Mouse (Mus musculus): ENCODE data around the gene Kifc5b. TPM values are rescaled to one million over a fixed set of nuclear protein-coding genes. Genes with fewer than 3 reads are reported as not detected.
"Not testable (repeated sequence)": the region's sequence is repeated elsewhere in the genome, so short reads cannot be mapped to it uniquely, and the experiment has no call there.

Gene Kifc5b
- polyA plus RNA-seq, 1 experiment from 2014 or later: 6.8 TPM

- ATAC-seq; H3K4me2 ChIP-seq (ENCODE audit: low read length); H3K36me3 ChIP-seq (ENCODE audit: control insufficient read depth, insufficient read depth); H3K27me3 ChIP-seq (replicated peaks; ENCODE audit: control insufficient read depth, insufficient read depth, low read length); H3K27ac ChIP-seq (ENCODE audit: low read length); H3K9me3 ChIP-seq (ENCODE audit: control insufficient read depth, low read length); H3K4me1 ChIP-seq (replicated peaks; ENCODE audit: control insufficient read depth, insufficient read depth, low read length); H3K9ac ChIP-seq (replicated peaks; ENCODE audit: low read depth, low read length); H3K4me3 ChIP-seq (replicated peaks; ENCODE audit: low read length): not testable (repeated sequence)
- WGBS: 50% methylated on average over 14 of the region's 15 CpGs
Observed at GRCm38 (mm10) chr17:26907506-26907905, 9.4 kb upstream of the Kifc5b start.

- Histone ChIP-seq H3K4me1 (replicated peaks; ENCODE audit: control insufficient read depth, insufficient read depth, low read length) (peaks cover 7% of the 10 kb centered on the region), H3K4me3 (replicated peaks; ENCODE audit: low read length) (no peak overlapping the region), H3K36me3 (ENCODE audit: control insufficient read depth, insufficient read depth) (no peaks in the 10 kb centered on the region), H3K27me3 (replicated peaks; ENCODE audit: control insufficient read depth, insufficient read depth, low read length) (no peaks in the 10 kb centered on the region), H3K9ac (replicated peaks; ENCODE audit: low read depth, low read length) (no peak overlapping the region), H3K9me3 (ENCODE audit: control insufficient read depth, low read length) (no peaks in the 10 kb centered on the region), H3K4me2 (ENCODE audit: low read length) (no peak overlapping the region), H3K27ac (ENCODE audit: low read length) (no peak overlapping the region)
- ATAC-seq: no peak
- WGBS: 59% methylated on average over 1 of the region's 1 CpGs
Observed at GRCm38 (mm10) chr17:26915248-26915647, 1.6 kb upstream of the Kifc5b start.

DNA sequence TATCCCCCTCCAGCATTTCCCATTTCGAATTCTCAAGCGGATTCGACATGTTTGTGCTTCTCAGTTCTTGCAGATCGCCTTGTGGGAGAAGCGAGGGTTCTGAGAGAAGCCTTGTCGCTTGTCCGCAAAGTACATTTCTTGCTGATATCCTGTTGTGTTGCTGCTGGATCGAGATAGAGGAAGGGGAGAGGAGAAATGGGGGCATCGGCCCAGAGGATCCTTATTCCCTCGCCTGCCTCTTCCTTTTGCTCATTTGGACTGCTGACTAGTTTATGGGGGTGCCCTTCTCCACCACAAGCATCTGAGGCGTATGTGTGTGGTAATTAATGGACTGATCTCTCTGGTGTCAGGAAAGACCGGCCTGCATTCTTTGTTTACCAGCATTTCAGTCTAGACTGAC, 669 bp downstream of the Kifc5b start:
- not testable (repeated sequence) for H3K27ac ChIP-seq (ENCODE audit: low read length); H3K4me1 ChIP-seq (replicated peaks; ENCODE audit: control insufficient read depth, insufficient read depth, low read length); H3K27me3 ChIP-seq (replicated peaks; ENCODE audit: control insufficient read depth, insufficient read depth, low read length); H3K9me3 ChIP-seq (ENCODE audit: control insufficient read depth, low read length); H3K36me3 ChIP-seq (ENCODE audit: control insufficient read depth, insufficient read depth); ATAC-seq
- Histone ChIP-seq H3K4me3 (replicated peaks; ENCODE audit: low read length) (peak overlapping the region; percentile 55), H3K4me2 (ENCODE audit: low read length) (peak overlapping the region; percentile 67), H3K9ac (replicated peaks; ENCODE audit: low read depth, low read length) (peak overlapping the region; percentile 54)
- WGBS: under 1% methylated on average over 12 of the region's 12 CpGs

DNA sequence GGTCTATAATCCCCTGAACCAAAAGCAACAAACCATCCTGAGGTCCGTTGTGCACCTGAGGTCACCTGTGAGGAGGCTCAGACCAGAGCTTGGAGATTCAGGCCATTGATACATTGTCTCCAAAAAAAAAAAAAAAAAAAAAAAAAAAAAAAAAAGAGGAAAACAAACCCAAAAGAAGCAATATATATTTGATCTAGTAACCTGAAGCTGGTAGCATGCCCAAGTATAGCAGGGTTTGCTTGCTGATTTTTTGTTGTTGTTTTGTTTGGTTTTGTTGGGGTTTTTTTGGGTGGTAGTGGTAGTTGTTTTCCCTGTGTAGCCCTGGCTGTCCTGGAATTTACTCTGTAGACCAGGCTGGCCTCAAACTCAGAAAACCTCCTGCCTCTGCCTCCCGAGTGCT, 1.5 kb downstream of the Kifc5b start:
- Histone ChIP-seq H3K4me2 (ENCODE audit: low read length) (0 out of 2 replicates have a peak overlapping the region, but pooled peaks have one; percentile 26), H3K9me3 (ENCODE audit: control insufficient read depth, low read length) (no peaks in the 10 kb centered on the region), H3K9ac (replicated peaks; ENCODE audit: low read depth, low read length) (no peak overlapping the region), H3K4me3 (replicated peaks; ENCODE audit: low read length) (0 out of 2 replicates have a peak overlapping the region, but pooled peaks have one; percentile 5), H3K27ac (ENCODE audit: low read length) (no peak overlapping the region), H3K4me1 (replicated peaks; ENCODE audit: control insufficient read depth, insufficient read depth, low read length) (peaks cover 7% of the 10 kb centered on the region), H3K36me3 (ENCODE audit: control insufficient read depth, insufficient read depth) (no peaks in the 10 kb centered on the region), H3K27me3 (replicated peaks; ENCODE audit: control insufficient read depth, insufficient read depth, low read length) (no peaks in the 10 kb centered on the region)
- WGBS: 74% methylated on average over 2 of the region's 2 CpGs
- no peak for ATAC-seq

DNA sequence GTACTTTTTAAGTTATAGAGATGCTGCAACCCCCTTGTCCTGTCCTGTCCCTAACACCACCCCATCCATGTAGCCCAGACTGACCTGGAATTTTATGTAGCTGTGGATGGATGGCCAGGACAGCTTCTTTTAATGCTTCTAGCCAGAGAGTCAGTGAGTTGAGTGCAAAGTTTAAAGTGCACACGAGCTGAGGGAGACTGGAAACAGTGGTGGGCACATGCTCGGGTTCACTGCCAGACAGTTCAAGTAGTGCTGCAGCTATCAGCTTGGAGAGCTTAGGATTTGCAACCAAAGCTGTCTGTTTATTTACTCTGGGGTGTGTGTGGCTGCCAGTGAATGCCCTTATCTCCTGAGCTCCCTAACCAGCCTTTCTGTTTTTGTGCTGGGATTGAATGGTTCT, 2.6 kb downstream of the Kifc5b start:
- not testable (repeated sequence) for H3K4me3 ChIP-seq (replicated peaks; ENCODE audit: low read length); H3K4me2 ChIP-seq (ENCODE audit: low read length); H3K36me3 ChIP-seq (ENCODE audit: control insufficient read depth, insufficient read depth); H3K9ac ChIP-seq (replicated peaks; ENCODE audit: low read depth, low read length); H3K27ac ChIP-seq (ENCODE audit: low read length); H3K27me3 ChIP-seq (replicated peaks; ENCODE audit: control insufficient read depth, insufficient read depth, low read length); H3K9me3 ChIP-seq (ENCODE audit: control insufficient read depth, low read length); ATAC-seq; H3K4me1 ChIP-seq (replicated peaks; ENCODE audit: control insufficient read depth, insufficient read depth, low read length)
- 89% methylated on average over 2 of the region's 2 CpGs for WGBS

DNA sequence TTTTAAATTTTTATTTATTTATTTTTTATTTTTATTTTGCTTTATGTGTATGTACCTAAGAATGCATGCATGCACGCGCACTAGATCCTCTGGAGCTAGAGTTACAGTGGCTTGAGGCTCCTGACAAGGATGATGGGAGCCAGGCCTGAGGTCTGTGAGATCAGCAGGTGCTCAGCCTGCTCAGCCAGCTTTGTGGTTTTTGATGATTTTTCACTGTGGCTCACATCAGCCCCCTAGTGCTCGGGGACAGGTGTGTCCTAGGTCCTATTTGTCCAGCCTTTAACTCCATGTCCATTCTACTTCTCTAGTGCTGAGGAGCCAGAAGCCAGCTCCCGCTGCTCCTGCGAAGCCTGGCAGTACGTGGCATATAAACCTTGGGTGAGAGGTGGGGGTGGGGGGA, 5.5 kb downstream of the Kifc5b start:
- H3K4me1 ChIP-seq (replicated peaks; ENCODE audit: control insufficient read depth, insufficient read depth, low read length); H3K27ac ChIP-seq (ENCODE audit: low read length); H3K27me3 ChIP-seq (replicated peaks; ENCODE audit: control insufficient read depth, insufficient read depth, low read length); H3K9me3 ChIP-seq (ENCODE audit: control insufficient read depth, low read length); H3K36me3 ChIP-seq (ENCODE audit: control insufficient read depth, insufficient read depth); H3K4me2 ChIP-seq (ENCODE audit: low read length); H3K4me3 ChIP-seq (replicated peaks; ENCODE audit: low read length); ATAC-seq; H3K9ac ChIP-seq (replicated peaks; ENCODE audit: low read depth, low read length): not testable (repeated sequence)
- WGBS: 95% methylated on average over 5 of the region's 6 CpGs

- H3K4me1 ChIP-seq (replicated peaks; ENCODE audit: control insufficient read depth, insufficient read depth, low read length); H3K27ac ChIP-seq (ENCODE audit: low read length); H3K4me3 ChIP-seq (replicated peaks; ENCODE audit: low read length); H3K27me3 ChIP-seq (replicated peaks; ENCODE audit: control insufficient read depth, insufficient read depth, low read length); H3K4me2 ChIP-seq (ENCODE audit: low read length); ATAC-seq; H3K36me3 ChIP-seq (ENCODE audit: control insufficient read depth, insufficient read depth); H3K9ac ChIP-seq (replicated peaks; ENCODE audit: low read depth, low read length); H3K9me3 ChIP-seq (ENCODE audit: control insufficient read depth, low read length): not testable (repeated sequence)
- WGBS: 96% methylated on average over 9 of the region's 9 CpGs
Observed at GRCm38 (mm10) chr17:26925414-26925813, 8.5 kb downstream of the Kifc5b start.

DNA sequence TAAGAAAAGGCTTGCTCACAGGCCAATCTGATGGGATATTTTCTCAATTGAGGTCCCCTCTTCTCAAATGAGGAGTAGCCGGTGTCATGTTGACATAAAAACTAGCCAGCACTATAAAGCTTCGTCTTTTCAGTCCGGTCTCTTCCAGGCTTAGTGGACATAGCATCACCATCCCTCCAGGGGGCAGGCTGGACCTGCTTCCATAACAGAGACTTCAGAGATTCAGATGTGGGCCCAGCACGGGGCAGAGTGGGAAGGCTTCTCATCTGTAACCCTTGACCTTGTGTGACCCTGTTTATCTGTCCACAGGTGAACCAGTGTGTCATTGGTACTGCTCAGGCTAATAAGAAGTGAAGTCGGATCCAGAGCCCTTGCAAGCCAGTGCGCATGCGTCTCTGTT, 14.9 kb downstream of the Kifc5b start:
- not testable (repeated sequence) for H3K27ac ChIP-seq (ENCODE audit: low read length); H3K4me2 ChIP-seq (ENCODE audit: low read length); ATAC-seq; H3K27me3 ChIP-seq (replicated peaks; ENCODE audit: control insufficient read depth, insufficient read depth, low read length); H3K4me3 ChIP-seq (replicated peaks; ENCODE audit: low read length); H3K9ac ChIP-seq (replicated peaks; ENCODE audit: low read depth, low read length); H3K36me3 ChIP-seq (ENCODE audit: control insufficient read depth, insufficient read depth); H3K9me3 ChIP-seq (ENCODE audit: control insufficient read depth, low read length)
- WGBS: 69% methylated on average over 7 of the region's 7 CpGs
- H3K4me1 ChIP-seq (replicated peaks; ENCODE audit: control insufficient read depth, insufficient read depth, low read length): peaks cover 14% of the 10 kb centered on the region

GRCm38 (mm10) chr17:26932839-26933398, 16.0 kb downstream of the Kifc5b start, which contains the start of gene Phf1:
Gene Phf1, plus strand, starts transcription at chr17:26933052.
- H3K9me3 ChIP-seq (ENCODE audit: control insufficient read depth, low read length): no peaks in the 10 kb centered on the region
- 0 out of 2 replicates have a peak, but pooled peaks cover 2% of the 10 kb centered on the region for H3K36me3 ChIP-seq (ENCODE audit: control insufficient read depth, insufficient read depth)
- peaks cover 18% of the 10 kb centered on the region for H3K4me1 ChIP-seq (replicated peaks; ENCODE audit: control insufficient read depth, insufficient read depth, low read length)
- under 1% methylated on average over 36 of the region's 43 CpGs for WGBS
- H3K27ac ChIP-seq (ENCODE audit: low read length): peak within 1 kb of the TSS; percentile 90
- H3K4me3 ChIP-seq (replicated peaks; ENCODE audit: low read length): peak within 1 kb of the TSS; percentile 78
- H3K4me2 ChIP-seq (ENCODE audit: low read length): peak within 1 kb of the TSS; percentile 87
- ATAC-seq: peak; percentile 85
- peak within 1 kb of the TSS; percentile 73 for H3K9ac ChIP-seq (replicated peaks; ENCODE audit: low read depth, low read length)
- H3K27me3 ChIP-seq (replicated peaks; ENCODE audit: control insufficient read depth, insufficient read depth, low read length): no peaks in the 10 kb centered on the region

DNA sequence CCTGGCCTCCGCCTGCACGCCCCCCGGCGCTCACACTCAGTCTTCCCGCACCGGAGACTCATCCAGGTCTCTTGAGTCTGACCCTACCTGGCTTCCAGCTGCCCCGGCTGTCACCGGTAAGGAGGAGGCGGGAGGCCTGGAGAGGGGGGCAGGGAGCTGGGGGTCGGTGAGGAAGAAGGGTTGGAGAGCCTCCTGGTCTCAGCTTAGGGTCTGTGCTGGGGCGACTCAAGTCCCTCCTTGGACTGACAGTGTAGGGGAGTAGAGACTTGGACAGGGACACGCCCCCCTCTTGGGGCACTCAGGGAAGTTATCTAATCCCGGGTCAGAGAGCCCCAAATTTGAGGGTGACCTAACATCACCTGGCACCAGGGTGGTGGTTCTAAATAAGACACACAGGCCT, 16.5 kb downstream of the Kifc5b start:
- 10% methylated on average over 13 of the region's 13 CpGs for WGBS

More for the DNA sequence above, 16.5 kb downstream of the Kifc5b start:
- Histone ChIP-seq H3K27ac (ENCODE audit: low read length) (peak overlapping the region; percentile 90), H3K4me3 (replicated peaks; ENCODE audit: low read length) (peak overlapping the region; percentile 78), H3K4me1 (replicated peaks; ENCODE audit: control insufficient read depth, insufficient read depth, low read length) (peaks cover 23% of the 10 kb centered on the region), H3K9ac (replicated peaks; ENCODE audit: low read depth, low read length) (peak overlapping the region; percentile 73), H3K9me3 (ENCODE audit: control insufficient read depth, low read length) (no peaks in the 10 kb centered on the region), H3K4me2 (ENCODE audit: low read length) (peak overlapping the region; percentile 87), H3K36me3 (ENCODE audit: control insufficient read depth, insufficient read depth) (0 out of 2 replicates have a peak, but pooled peaks cover 2% of the 10 kb centered on the region), H3K27me3 (replicated peaks; ENCODE audit: control insufficient read depth, insufficient read depth, low read length) (no peaks in the 10 kb centered on the region)
- ATAC-seq: peak; percentile 18; the same call in 1 of the 2 replicates
